Mouse (Mus musculus): ENCODE data around the gene Pet2. TPM values are rescaled to one million over a fixed set of nuclear protein-coding genes. Genes with fewer than 3 reads are reported as not detected.

The Pet2 gene
- polyA plus RNA-seq (2015; fragmentation: Nextera tagmentation; extraction: Ambion mirVana): not detected in 2 replicates

GRCm38 (mm10) chrX:89409589-89409988, at the start of gene Pet2:
Pet2 (minus strand) TSS chrX:89409689.
- ATAC-seq (ENCODE audit: low FRiP score, low read depth): no peak
- no peak within 1 kb of the TSS for H3K4me2 ChIP-seq
- no peaks in the 10 kb centered on the region for H3K9me3 ChIP-seq
- no peak within 1 kb of the TSS for H3K9ac ChIP-seq
- WGBS: 94% methylated on average over 9 of the region's 9 CpGs
- H3K4me1 ChIP-seq (replicated peaks): no peaks in the 10 kb centered on the region
- H3K36me3 ChIP-seq: no peaks in the 10 kb centered on the region
- H3K27me3 ChIP-seq: no peaks in the 10 kb centered on the region
- no peak within 1 kb of the TSS for H3K27ac ChIP-seq (replicated peaks)
- H3K4me3 ChIP-seq: no peak within 1 kb of the TSS
